Mouse (Mus musculus) thymus, postnatal 36 days (tissue): ENCODE measurements around the gene Gm21190.
"Not testable (repeated sequence)": the region's sequence is repeated elsewhere in the genome, so short reads cannot be mapped to it uniquely, and the experiment has no call there.

ENCODE experiments used
- DNase-seq, 2 experiments: peaks; one replicate each; pipeline ENCODE4 v3.0.0; 2022; ENCODE audit warnings: mixed read lengths in 2 of 2

Gene Gm21190

GRCm38 (mm10) chr5:15488743-15489142 is 40.3 kb downstream of the Gm21190 start:
- no peak for DNase-seq

GRCm38 (mm10) chr5:15484616-15485015 is 44.4 kb downstream of the Gm21190 start:
- not testable (repeated sequence) for DNase-seq

- DNase-seq: not testable (repeated sequence)
These were observed 45.4 kb downstream of the Gm21190 start for GRCm38 (mm10) chr5:15483576-15483975.

GRCm38 (mm10) chr5:15482815-15483214 is 46.2 kb downstream of the Gm21190 start:
- DNase-seq: peak; percentile 3

GRCm38 (mm10) chr5:15476423-15476822 is 52.6 kb downstream of the Gm21190 start, which contains the start of gene Gm21149:
Gene Gm21149, minus strand, starts transcription at chr5:15476523.
- DNase-seq: not testable (repeated sequence)
